In the genomic region with DNA sequence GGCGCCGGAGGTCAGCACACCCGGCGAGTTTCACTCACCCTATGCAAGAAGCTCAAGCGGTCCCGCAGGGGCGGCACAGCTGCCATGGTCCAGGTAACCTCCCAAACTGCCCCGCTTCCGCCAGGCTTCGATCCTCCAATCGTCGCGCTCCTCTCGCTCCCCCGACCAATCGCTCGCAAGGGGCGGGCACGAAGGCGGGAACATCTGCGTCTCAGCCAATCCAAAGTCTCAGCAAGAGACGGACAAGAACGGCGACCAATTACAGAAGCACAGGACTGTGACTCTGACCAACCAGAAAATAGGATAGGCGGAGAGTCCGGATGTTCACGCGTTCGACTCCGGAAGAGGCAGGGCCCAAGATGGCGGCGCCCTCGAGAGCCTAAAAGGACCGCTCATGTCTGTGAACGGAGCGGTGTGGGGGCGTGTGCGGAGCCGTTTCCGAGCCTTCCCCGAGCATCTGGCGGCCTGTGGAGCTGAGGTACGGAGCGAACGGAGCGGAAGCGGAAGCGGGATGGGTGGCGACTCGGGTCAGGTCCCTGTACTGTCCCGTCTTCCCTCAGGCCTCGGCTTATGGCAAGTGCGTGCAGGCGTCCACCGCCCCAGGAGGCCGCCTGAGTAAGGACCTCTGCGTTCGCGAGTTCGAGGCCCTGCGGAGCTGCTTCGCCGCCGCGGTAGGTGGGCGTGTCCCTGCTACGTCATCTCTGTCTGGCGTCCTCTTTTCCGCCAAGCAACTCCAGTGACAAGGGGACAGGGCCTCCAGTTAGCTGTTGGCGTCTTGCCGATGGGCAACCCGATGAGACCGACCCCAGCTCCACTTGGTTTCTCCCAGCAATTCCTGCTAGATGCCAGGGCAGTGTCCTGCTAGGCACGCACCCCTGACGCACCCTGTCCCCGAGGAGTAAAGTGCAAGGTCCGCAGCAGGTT, we compare ENCODE assay signal across 8 mouse cellular contexts. TPM values are rescaled to one million over a fixed set of nuclear protein-coding genes. Genes with fewer than 3 reads are reported as not detected.
DNase-seq lines count a peak whose midpoint lies in the region; ATAC-seq lines count a peak whose summit lies in the region.

A gene (minus strand): TSS at position 144 of the 924 bp plus-strand sequence.
A gene (plus strand): TSS at position 341 of the 924 bp plus-strand sequence.

- DNase-seq in WW6 (ENCODE audit: low read depth, low spot score): peak; percentile 99
- peak; percentile 97 to 100 for DNase-seq in cerebellum, postnatal 4 days (ENCODE audit: low spot score in 2 of 2)
- DNase-seq in gastrocnemius, adult 18-20 months (ENCODE audit: low spot score): peak; percentile 100
- DNase-seq in left cerebral cortex, adult 18-20 months (ENCODE audit: low spot score in 2 of 2): peak; percentile 97 to 99
- DNase-seq in right cerebral cortex, adult 18-20 months: peak; percentile 98
- peak; percentile 86 for DNase-seq in urinary bladder, postnatal 10 days (ENCODE audit: low spot score)

- under 1% methylated on average over 76 of the region's 77 CpGs for WGBS in hindbrain, embryonic 16.5 days
- WGBS in macrophage (ENCODE audit: missing documents): under 1% methylated on average over 77 of the region's 77 CpGs

- H3K27ac ChIP-seq in hindbrain, embryonic 16.5 days (ENCODE audit: low read depth, low read length): peak within 1 kb of the TSS; percentile 94
- peak within 1 kb of the TSS; percentile 57 for H3K27ac ChIP-seq in macrophage

- peaks cover 26% of the 10 kb centered on the region; the same call in 1 of the 2 replicates for H3K79me2 ChIP-seq in macrophage (ENCODE audit: inconsistent target)

- H3K4me2 ChIP-seq in hindbrain, embryonic 16.5 days (ENCODE audit: low read length): peak within 1 kb of the TSS; percentile 88

- peak within 1 kb of the TSS; percentile 65 for H3K4me3 ChIP-seq in hindbrain, embryonic 16.5 days (ENCODE audit: low read length)
- peak within 1 kb of the TSS; percentile 100 for H3K4me3 ChIP-seq in macrophage (ENCODE audit: inconsistent target)

- ATAC-seq in hindbrain, embryonic 16.5 days: peak; percentile 98

- H3K9ac ChIP-seq in hindbrain, embryonic 16.5 days (ENCODE audit: low read depth, low read length): peak within 1 kb of the TSS; percentile 88

- H3K36me3 ChIP-seq in hindbrain, embryonic 16.5 days (ENCODE audit: control insufficient read depth, insufficient read depth, low read length): peaks cover 12% of the 10 kb centered on the region
- peaks cover 15% of the 10 kb centered on the region for H3K36me3 ChIP-seq in macrophage (ENCODE audit: inconsistent target)

- H3K9me3 ChIP-seq in hindbrain, embryonic 16.5 days (ENCODE audit: control insufficient read depth, low read length): no peaks in the 10 kb centered on the region

- no peaks in the 10 kb centered on the region for H3K27me3 ChIP-seq in hindbrain, embryonic 16.5 days (replicated peaks; ENCODE audit: control insufficient read depth, insufficient read depth, low read length)

- H3K4me1 ChIP-seq in hindbrain, embryonic 16.5 days (ENCODE audit: control insufficient read depth, insufficient read depth, low read depth, low read length): peaks cover 23% of the 10 kb centered on the region

RNA-seq across cellular contexts. Expression of the first gene that starts in this region (rescaled TPM):
- total RNA-seq in gastrocnemius, adult 18-20 months (2021): 1 to 10 TPM; 4.1 to 4.9 TPM
- polyA plus RNA-seq in hindbrain, embryonic 16.5 days (2015; fragmentation: Nextera tagmentation; extraction: Ambion mirVana): 20.5 and 22.9 TPM in 2 replicates
- 10 to 100 TPM; 14.8 TPM for total RNA-seq in left cerebral cortex, adult 18-20 months (2021)
- 10 to 100 TPM; 18.9 to 100.0 (median 57.5) TPM for total RNA-seq in macrophage (2018; cell fraction: chromatin; rRNA removed)
- total RNA-seq in macrophage (2018; cell fraction: cytosol; rRNA removed): 10 to 100 TPM in 16 of 26 experiments, 1 to 10 TPM in 10; 4.0 to 15.5 (median 11.0) TPM
- 10 to 100 TPM; 16.5 to 68.5 (median 35.7) TPM for total RNA-seq in macrophage (2018; cell fraction: nucleus; rRNA removed)
- 9.3 to 20.3 TPM (median 13.1 TPM) in 3 replicates for polyA plus RNA-seq in macrophage (2018)

RNA-seq across cellular contexts. Expression of the second gene that starts in this region (rescaled TPM):
- 10 to 100 TPM; 45.7 to 48.1 TPM for total RNA-seq in gastrocnemius, adult 18-20 months (2021)
- 47.1 and 62.7 TPM in 2 replicates for polyA plus RNA-seq in hindbrain, embryonic 16.5 days (2015; fragmentation: Nextera tagmentation; extraction: Ambion mirVana)
- 10 to 100 TPM; 41.5 to 43.4 TPM for total RNA-seq in left cerebral cortex, adult 18-20 months (2021)
- 10 to 100 TPM in 6 of 26 experiments, 1 to 10 TPM in 20; 1.6 to 13.5 (median 4.5) TPM for total RNA-seq in macrophage (2018; cell fraction: chromatin; rRNA removed)
- 10 to 100 TPM; 23.5 to 47.0 (median 33.4) TPM for total RNA-seq in macrophage (2018; cell fraction: cytosol; rRNA removed)
- 10 to 100 TPM in 17 of 26 experiments, 1 to 10 TPM in 9; 3.1 to 27.4 (median 11.6) TPM for total RNA-seq in macrophage (2018; cell fraction: nucleus; rRNA removed)
- polyA plus RNA-seq in macrophage (2018): 4.7 to 54.4 TPM (median 35.5 TPM) in 3 replicates

Comparison
In these comparisons a context has a peak if more than half of its experiments do, and no peak if none do; other contexts are left out.
1. Peak in every context shown above with its lines: DNase-seq, ATAC-seq, H3K4me3 ChIP-seq and H3K27ac ChIP-seq.